Mouse (Mus musculus) Patski (cell line): ENCODE measurements around the gene Mpped1. TPM values are rescaled to one million over a fixed set of nuclear protein-coding genes. Genes with fewer than 3 reads are reported as not detected.

ENCODE experiments used
- ATAC-seq: fragments of 100-300 bp; one replicate; pipeline ENCODE4 v1.8.0; 2021
- CTCF ChIA-PET: fragments of 350-600 bp; sonication (Branson Sonifier 250); formaldehyde crosslinking; loops from one replicate; lab custom pipeline; 2022; ENCODE audit warnings: inconsistent platforms; lab: Charles Lee
- POLR2A ChIA-PET: fragments of 350-600 bp; sonication (Branson Sonifier 250); formaldehyde crosslinking; loops from one replicate; lab custom pipeline; 2022; ENCODE audit warnings: antibody characterized with exemption, inconsistent platforms; lab: Charles Lee
- DNase-seq: peaks from one replicate; pipeline ENCODE4 v3.0.0-alpha.2; 2011; ENCODE audit warnings: low read depth, low spot score
- H3K27me3 ChIP-seq: fragments of 371-371 bp; one replicate; pipeline ENCODE4 v1.5.1; 2021
- CTCF ChIP-seq: fragments of 100-300 bp; IDR thresholded peaks from one replicate; pipeline ENCODE4 v1.5.1; 2021
- in situ Hi-C: fragments of 300-500 bp; cut with MboI; formaldehyde crosslinking; loops from 3 replicates; pipeline ENCODE4 v1.11.1; 2018; ENCODE audit warnings: low pct_unique_long_range_greater_than_20kb, mixed read lengths
- polyA plus RNA-seq: library from polyadenylated mRNA; unstranded; gene quantifications from one replicate; pipeline ENCODE4 v1.2.3, GENCODE M21; 2021

Mpped1 gene
- polyA plus RNA-seq, 1 experiment from 2014 or later: not detected

DNA sequence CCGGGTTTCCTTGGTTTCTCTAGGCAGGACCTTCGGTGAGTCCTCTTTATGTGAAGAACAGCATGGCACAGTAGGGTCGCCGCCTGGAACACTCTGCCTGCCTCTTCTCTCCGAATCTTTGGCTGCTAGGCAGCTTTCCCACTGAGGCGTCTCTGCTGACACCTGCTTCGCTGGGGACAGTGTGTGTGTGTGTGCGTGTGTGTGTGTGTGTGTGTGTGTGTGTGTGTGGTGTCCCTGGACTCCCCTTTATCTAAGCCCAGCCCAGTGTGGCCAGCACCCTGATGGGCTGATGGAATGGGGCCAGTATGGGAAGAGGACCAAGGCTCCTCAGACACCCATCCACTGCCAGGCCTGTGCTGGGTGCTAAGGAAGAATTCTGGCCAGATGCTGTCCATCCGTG is 9.8 kb downstream of the Mpped1 start:
- CTCF ChIA-PET: no interaction called here
- TF ChIP-seq CTCF: no peak
- no peak for ATAC-seq
- peaks cover 41% of the 10 kb centered on the region for H3K27me3 ChIP-seq
- no peak for DNase-seq
- POLR2A ChIA-PET: interaction anchor here (0.6 kb wide), 1 partner anchor 139 kb away, joined by 5 read pairs; no protein-coding TSS in a partner anchor
- in situ Hi-C loops: no loop called here

DNA sequence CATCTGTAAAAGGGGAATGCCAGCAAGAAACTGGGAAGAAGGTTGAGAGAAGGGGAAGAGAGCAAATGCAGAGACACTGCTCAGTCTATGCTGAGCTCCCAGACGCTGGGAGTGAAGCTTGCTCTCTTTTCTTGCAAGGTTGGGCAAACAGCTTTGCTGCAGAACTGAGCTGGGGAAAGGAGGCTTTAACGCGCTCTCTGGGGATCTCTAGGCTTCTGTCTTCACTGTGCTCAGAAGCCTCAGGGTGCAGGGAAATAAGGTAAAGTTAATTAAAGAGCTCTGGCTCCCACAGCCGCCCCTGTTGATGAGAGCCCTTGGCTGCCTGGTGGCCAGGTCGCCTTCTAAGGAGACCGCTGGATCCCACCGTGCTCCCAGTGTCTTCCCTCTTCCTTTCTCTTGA is 17.7 kb downstream of the Mpped1 start:
- CTCF ChIA-PET: no interaction called here
- no peak for DNase-seq
- H3K27me3 ChIP-seq: peaks cover 35% of the 10 kb centered on the region
- POLR2A ChIA-PET: no interaction called here
- in situ Hi-C loops: no loop called here
- ATAC-seq: no peak
- TF ChIP-seq CTCF: no peak

DNA sequence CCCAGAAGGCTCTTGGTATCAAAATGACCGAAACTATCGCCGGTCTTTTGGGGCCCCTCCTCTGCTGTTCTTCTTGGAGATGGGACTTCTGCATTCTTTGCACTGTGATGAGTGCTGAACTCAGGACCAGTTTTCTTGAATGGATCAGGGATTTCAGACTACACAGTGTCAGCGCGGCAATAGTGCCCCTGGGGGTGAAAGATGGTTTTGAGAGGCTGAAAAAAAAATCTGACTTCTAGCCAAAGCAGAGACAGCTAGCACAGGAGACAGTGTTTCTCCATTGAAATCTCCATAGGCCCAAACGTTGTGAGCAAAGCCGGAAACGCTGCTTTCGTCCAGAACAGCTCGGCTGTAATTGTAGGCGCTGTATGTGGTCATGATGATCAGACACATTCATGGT is 19.7 kb downstream of the Mpped1 start:
- ChIA-PET CTCF (no interaction called here), POLR2A (no interaction called here)
- TF ChIP-seq CTCF: no peak
- peaks cover 47% of the 10 kb centered on the region for H3K27me3 ChIP-seq
- DNase-seq: no peak
- no peak for ATAC-seq
- in situ Hi-C loops: no loop called here

DNA sequence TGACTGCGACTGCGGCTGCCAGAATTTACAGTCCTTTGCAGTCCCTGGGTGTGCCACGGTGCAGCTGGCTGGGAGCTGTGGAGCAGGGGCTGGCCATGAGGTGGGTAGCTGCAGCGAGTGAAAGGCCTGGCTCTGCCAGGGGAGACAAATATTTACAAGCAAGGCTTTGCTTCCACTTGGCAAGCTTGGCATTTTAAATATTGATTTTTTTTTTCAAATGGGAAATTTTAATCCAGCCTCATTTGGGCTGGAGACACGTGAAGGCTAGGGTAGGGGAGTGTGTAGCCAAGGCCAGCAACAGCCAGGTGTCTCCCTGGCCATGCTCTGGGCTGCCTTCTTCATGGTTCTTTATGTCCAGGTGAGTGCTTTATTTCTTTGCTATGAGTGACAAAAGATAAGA is 21.7 kb downstream of the Mpped1 start:
- TF ChIP-seq CTCF: no peak
- in situ Hi-C loops: no loop called here
- ChIA-PET CTCF (no interaction called here), POLR2A (no interaction called here)
- no peak for ATAC-seq
- no peak for DNase-seq
- H3K27me3 ChIP-seq: peaks cover 54% of the 10 kb centered on the region

DNA sequence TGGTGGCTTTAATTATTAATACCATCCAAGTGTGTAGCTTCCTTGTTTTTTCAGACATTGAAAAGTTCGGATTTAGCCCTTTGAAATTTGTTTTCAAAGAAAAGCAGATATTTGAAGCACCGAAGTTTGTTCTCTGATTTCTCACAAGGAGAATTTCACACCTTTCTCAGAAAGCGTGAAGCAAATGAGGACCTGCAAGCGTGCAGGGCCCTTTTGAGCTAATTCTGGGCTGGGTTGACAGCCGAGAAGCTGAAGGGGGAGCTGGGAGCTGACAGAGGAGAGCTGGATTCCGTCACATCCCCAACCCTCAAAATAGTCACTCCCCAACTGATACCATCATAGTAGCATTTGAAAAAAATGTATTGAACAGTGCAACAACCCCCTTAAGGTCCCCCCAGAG is 34.8 kb downstream of the Mpped1 start:
- ChIA-PET CTCF (no interaction called here), POLR2A (no interaction called here)
- peaks cover 6% of the 10 kb centered on the region for H3K27me3 ChIP-seq
- DNase-seq: no peak
- in situ Hi-C loops: no loop called here
- no peak for TF ChIP-seq CTCF
- ATAC-seq: no peak

DNA sequence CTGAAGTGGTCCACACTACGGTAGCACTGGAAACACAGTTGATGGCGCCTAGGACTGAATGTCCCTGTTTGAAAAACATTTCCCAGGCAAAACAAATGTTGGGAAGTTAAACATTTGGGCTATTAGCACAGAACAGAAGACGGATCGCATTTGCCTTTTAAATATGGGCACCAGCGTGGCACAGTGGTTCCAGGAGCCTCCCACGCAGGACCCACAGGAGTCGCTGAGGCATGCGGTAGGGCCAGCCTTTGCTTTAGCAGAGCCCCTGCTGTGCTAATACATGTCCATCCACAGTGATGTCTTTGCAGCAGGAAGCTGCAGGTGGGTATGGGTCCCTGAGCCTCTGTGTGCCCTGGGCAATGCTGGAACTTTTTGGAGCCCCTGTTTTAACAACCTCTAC is 48.7 kb downstream of the Mpped1 start:
- TF ChIP-seq CTCF: no peak
- ATAC-seq: no peak
- no peak for DNase-seq
- CTCF ChIA-PET: no interaction called here
- peaks cover 15% of the 10 kb centered on the region for H3K27me3 ChIP-seq
- in situ Hi-C loops: no loop called here
- POLR2A ChIA-PET: no interaction called here

DNA sequence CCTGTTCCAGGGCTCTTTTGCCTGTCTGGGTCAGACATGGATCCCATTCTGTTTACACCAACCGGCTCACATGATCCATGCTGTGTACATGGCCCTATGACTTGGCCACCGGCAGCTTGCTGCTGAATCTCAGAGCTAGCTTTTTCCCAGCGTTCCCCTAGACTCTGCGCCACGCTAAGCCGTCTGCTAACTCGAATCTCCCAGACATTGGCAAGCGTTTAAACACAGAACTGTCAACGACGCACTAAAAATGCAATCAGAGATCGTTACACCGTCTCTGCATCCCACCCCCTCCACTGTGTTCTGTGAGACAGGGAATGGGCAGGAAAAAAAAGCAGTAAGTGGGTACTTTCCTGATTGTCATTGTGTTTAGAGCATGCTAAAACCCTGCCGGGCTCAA is 50.0 kb downstream of the Mpped1 start:
- POLR2A ChIA-PET: no interaction called here

DNA sequence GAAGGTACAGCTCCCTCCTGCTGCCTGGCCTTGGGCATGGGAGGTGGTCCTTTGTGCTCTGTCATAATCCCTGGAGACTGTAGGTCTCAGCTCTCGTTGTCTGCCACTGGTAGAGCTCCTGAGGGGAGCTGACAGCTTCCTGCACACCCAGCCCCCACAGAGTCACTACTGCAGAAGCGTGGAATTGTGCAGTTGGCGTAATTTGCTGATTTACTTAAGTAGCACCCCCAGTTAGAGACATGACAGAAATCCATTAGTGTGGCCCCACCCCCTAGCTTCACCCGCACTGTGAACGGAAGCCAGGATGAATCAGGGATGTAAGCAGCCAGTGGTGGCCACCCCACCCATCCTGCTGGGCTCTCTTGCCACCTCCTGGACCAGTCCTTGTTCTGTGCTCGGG is 53.0 kb downstream of the Mpped1 start:
- ChIA-PET POLR2A (no interaction called here), CTCF (interaction anchor here (1.6 kb wide), 1 partner anchor 24 kb away, joined by 3 read pairs; no protein-coding TSS in a partner anchor)
- ATAC-seq (no peak), DNase-seq (no peak)
- in situ Hi-C loops: no loop called here
- TF ChIP-seq CTCF: no peak
- peaks cover 7% of the 10 kb centered on the region for H3K27me3 ChIP-seq

More for the DNA sequence above, 50.0 kb downstream of the Mpped1 start:
- TF ChIP-seq CTCF: no peak
- ATAC-seq (no peak), DNase-seq (no peak)
- peaks cover 15% of the 10 kb centered on the region for H3K27me3 ChIP-seq
- CTCF ChIA-PET: no interaction called here
- in situ Hi-C loops: no loop called here

DNA sequence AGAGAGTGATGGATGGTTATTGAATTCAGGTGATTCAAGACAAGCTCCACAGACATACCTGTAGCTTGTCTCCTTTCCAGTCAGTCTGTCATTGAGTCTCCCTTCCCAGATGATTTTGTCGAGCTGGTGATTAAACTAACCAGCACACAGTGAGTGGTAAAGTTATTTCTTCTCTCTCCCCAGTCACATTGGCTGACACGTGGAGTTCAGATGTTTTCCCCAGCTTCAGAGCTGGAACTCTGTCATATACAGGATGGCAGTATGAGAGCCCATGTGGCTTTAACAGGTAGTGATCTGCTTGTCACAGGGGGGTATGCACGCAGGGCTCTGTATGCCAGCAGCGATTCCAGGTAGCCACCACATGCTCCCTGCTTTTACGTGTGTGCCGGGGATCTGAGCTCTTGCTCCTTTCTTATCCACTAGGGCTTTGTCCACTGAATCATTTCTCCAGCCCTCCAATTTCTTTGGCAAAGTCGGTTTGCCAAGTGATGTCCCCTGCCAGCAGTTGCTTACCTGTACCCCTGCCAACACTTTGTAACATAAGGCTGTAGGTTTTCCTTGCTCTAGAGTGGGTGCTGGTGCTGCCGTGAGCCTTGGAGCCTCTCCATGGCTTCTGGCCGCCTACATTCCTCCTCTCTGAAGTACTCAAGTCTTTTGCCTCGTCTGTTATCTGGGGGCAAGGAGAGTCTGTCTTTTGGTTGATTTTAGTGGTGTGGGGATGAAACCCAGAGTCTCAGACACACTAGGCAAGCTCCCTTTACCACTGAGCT is 61.9 kb downstream of the Mpped1 start:
- no peak for TF ChIP-seq CTCF
- DNase-seq: no peak
- H3K27me3 ChIP-seq: peaks cover 37% of the 10 kb centered on the region
- ChIA-PET CTCF (interaction anchor here (0.8 kb wide), 1 partner anchor 16 kb away, joined by 3 read pairs; no protein-coding TSS in a partner anchor), POLR2A (no interaction called here)
- ATAC-seq: no peak
- in situ Hi-C loops: no loop called here

DNA sequence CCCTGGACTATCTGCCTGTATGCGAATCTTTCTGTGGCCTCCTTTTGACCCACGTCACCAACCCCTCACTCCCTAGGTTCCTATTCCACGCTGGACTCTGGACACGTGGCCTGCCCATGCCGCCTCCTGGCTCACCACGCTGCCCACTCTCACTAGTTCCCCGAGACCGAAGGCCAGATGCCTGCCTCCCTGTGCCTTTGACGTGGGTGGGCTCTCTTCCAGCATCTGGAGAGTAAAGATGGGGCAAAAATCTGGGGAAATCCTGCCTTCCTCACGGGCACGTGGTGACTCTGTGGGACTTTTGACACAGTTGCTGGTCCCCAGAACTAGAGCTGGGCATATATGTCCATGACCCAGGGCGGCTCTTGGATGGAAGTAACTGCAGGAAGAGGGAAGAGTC is 63.2 kb downstream of the Mpped1 start:
- DNase-seq (no peak), ATAC-seq (no peak)
- H3K27me3 ChIP-seq: peaks cover 37% of the 10 kb centered on the region
- POLR2A ChIA-PET: no interaction called here
- no peak for TF ChIP-seq CTCF
- CTCF ChIA-PET: interaction anchor here (0.8 kb wide), 1 partner anchor 15 kb away, joined by 3 read pairs; no protein-coding TSS in a partner anchor
- in situ Hi-C loops: no loop called here

DNA sequence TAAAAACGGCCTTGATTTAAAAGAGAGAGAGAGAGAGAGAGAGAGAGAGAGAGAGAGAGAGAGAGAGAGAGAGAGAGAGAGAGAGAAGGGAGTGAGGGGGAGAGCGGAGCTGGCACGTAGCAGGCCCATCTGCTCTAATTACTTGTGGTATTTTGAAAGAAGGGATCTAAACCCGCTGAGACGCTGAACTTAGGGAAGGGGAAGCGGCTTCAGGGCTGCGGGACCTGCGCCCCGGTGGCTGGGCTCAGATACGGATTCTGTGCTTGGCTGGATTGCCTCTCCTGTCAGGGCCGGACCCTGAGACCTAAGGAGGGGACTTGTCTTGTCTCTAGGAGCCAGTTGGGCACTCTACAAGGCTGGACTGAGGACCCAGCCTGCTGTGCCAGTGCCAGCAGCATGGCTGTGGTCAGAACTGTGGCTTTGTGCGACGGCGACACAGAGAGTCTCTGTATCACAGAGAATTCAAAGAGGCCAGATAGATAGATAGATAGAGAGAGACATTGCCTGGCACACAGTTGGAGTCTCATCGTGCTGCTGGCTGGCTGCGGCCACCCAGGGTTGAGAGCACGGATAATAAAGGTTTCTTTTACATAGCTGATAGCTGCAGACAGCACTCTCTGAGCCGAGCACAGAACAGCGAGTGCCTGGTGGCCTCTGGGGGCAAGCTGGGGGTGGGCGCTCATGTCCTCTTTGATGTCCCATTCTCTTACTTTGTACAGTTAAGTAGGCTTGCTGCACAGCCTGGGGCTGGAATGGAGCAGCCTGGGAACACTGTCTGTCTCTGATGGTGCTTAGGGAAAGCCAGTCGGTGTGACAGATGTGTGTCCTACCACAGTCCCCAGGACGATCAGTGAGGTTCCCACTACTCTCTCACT is 63.9 kb downstream of the Mpped1 start:
- ChIA-PET POLR2A (no interaction called here), CTCF (no interaction called here)
- in situ Hi-C loops: no loop called here
- H3K27me3 ChIP-seq: peaks cover 37% of the 10 kb centered on the region
- ATAC-seq (no peak), DNase-seq (no peak)
- TF ChIP-seq CTCF: no peak
